Mouse (Mus musculus) cerebellum, adult 2 months (tissue): ENCODE measurements around the gene Gm7029.

ENCODE experiments used
- CTCF ChIP-seq: fragments of 200-500 bp; IDR thresholded peaks from 2 replicates; pipeline ENCODE4 v1.5.1; 2011; ENCODE audit warnings: low read depth, mild to moderate bottlenecking, control low read depth, low read length, moderate library complexity, borderline replicate concordance; ENCODE audit not compliant: insufficient read depth
- POLR2A ChIP-seq: fragments of 200-500 bp; IDR thresholded peaks from 2 replicates; pipeline ENCODE4 v1.6.1; 2011; ENCODE audit warnings: low read length, control low read depth, borderline replicate concordance; ENCODE audit not compliant: insufficient read depth

- TF ChIP-seq POLR2A (no peak), CTCF (no peak)
These were observed 18.8 kb downstream of the Gm7029 start for GRCm38 (mm10) chr17:33892429-33892828.
